Mouse (Mus musculus) ovary, postnatal 36 days (tissue): ENCODE measurements around the gene Slc25a21.

Experiments used
- DNase-seq: peaks from one replicate; pipeline ENCODE4 v3.0.0; 2022; ENCODE audit warnings: low spot score, mixed read lengths

Slc25a21 gene

DNA sequence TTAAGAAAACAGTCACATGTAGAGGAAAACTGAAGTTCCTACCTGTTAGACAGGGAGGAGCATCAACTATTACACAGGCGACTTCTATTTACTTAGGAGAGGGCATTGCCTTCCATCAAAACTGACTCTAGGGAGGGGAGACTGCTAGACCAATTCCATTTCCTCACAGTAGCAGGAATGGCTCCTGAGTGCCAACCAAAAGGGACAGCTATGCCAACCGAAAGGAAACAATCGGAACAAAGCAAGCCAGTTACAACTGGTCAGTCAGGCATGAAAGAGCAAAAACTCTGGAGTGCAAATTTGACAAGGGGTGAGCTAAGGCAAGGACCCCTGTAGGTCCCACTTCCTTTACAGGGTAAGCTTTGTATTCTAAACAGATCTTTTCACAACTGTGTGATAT, 319.5 kb downstream of the Slc25a21 start:
- no peak for DNase-seq

DNA sequence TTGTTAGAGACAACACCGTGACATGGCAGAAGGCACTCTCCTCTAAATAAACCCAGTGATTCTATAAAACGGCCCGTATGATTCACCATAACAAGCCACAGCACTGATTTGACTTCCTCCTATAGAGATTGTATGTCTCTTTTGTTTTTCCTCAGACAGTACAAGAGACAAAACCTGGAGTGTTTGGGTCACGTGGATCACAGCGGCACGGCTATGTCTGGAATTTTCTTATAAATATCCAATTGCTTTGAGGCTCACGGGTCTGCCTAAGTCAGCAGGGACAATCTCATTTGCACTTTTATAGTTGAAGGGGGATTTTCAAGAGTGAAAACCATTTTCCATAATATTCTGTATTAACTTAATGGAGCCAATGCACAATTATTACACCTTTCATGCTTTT, 320.7 kb downstream of the Slc25a21 start:
- DNase-seq: no peak

DNA sequence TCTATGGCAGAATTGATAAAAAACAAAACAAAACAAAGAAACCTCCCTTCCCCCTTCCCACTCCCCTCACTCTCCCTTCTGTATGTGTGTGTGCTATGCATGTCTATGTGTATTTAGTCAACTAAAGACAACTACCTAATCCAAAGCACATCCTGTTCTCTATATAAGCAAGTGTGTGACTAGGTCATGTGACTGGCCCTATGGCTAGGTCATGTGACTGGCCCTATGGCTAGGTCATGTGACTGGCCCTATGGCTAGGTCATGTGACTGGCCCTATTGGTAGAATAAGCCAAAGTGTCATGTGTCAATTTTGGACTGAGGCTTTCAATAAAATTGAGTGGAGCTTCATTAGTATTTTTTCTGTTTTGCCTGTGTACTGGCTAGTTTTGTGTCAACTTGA, 324.1 kb downstream of the Slc25a21 start:
- DNase-seq: no peak

DNA sequence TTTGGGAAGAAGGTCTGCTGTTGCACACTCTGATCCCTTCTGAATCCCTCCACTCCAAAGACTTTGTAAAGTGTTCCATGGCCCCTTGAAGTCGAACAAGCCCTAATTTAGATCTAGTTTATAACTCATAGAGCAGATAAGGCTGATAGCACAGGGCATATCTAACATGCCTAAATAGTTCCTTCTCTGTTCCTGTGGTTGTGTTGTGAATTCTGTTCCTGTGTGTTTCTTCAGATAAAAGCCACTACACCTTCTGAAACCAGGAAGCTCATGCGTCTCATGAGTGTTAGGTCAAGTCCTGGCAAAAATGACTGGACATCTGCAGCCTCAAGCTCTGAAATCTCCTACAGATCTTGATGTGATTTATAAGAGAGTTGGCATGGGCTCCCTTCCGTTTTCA, 326.7 kb downstream of the Slc25a21 start:
- DNase-seq: no peak

DNA sequence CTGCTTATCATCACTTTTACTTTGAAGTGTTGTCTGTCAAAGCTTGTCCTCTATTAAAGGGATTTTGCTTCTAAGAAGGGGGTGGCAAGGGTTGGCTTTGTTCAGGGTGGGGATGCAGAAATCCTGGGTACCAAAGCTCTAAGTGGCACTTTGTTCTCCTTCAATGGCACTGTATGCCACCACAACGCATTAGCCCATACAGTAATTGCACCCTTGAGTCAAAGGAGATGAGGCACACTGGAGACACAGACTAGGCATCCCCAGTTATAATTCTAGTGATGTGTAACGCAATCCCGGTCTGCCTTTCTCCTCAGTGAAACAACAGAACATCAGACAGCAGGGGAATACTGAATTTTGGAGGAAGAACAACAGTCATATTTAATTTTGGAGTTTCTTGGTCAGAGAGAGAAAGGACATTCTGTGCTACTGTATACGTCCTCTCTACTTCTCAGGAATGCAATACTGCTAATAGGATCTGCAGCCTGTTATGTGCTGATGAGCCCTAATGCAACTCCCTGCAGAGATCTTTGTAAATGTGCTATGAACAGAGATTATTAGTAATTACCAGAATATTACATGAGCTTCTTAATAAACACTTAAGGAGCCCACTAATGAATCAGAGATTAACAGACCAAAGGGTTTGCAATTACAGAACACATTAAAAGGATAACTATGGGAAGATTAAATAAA, 333.3 kb downstream of the Slc25a21 start:
- DNase-seq: no peak

DNA sequence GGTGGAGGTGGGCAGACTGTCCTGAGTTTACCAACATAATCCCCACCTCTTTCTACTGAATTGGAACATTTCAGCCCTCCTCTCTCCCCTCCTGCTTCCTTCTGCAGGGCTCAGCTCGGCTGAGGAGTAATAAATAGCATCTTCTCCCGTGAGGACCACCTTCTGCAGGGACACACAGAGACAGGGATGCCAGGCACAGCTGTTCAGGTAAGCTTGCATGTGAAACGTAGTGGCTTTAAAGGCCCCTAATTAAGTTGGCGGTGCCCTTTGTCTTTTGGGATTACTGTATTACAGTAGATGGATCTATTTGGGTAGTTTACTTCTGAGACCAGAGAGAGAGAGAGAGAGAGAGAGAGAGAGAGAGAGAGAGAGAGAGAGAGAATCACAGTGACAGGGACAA, 344.6 kb downstream of the Slc25a21 start:
- DNase-seq: no peak

DNA sequence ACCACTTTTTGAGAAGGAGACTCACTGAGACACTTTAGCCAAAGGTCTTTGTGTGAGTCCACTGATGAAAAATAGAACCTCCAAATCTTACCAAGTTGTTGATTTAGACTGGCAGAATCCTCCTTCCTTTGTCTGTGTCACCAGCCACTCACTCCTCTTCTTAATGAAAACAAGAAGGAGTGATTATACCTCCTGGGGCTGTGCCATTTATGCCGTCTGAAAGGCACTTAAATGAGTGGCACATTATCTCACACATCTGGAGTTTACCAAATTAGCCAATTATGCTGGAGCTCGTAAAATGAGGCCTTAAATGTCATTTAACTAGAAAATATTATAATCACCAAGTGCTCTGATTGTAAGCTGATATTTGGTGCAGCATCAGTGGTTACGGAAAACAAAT, 345.8 kb downstream of the Slc25a21 start:
- no peak for DNase-seq

DNA sequence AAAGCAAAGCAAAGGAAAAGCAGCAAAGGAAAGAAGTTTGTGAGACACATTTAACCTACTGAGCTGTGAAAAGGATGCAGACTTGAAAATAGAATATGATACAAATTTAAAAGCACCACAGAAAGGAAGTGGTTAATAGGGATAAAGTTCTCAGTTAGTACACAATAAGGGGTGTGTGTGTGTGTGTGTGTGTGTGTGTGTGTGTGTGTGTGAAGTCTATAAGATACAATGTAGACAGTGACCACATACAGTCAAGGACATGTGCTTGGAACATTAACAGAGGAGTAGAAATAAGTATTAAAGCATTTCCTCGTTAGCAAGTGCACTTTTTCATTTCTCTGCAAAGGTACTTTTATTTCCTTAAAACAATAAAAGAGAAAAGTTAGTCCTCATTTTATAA, 367.3 kb downstream of the Slc25a21 start:
- no peak for DNase-seq

DNA sequence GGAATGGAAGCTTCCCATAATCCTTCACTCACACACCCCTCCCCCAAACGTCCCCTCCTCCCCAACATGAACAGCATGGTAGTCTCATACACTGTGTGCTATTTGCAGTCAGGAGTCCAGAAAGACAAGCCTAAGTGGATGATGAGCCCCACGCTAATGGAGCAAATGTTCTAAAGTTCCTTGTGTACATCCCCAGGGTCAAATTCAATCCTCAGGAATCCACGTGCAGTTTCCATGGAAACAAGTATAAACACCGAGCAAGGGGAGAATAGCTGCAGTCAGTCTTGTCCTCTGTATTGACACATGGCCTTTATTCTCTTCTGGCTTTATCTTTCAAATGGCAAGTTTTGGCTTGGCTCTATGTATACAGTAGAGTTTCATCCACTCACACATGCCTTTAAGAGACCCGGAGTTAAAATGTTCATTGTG, 367.8 kb downstream of the Slc25a21 start:
- DNase-seq: no peak

DNA sequence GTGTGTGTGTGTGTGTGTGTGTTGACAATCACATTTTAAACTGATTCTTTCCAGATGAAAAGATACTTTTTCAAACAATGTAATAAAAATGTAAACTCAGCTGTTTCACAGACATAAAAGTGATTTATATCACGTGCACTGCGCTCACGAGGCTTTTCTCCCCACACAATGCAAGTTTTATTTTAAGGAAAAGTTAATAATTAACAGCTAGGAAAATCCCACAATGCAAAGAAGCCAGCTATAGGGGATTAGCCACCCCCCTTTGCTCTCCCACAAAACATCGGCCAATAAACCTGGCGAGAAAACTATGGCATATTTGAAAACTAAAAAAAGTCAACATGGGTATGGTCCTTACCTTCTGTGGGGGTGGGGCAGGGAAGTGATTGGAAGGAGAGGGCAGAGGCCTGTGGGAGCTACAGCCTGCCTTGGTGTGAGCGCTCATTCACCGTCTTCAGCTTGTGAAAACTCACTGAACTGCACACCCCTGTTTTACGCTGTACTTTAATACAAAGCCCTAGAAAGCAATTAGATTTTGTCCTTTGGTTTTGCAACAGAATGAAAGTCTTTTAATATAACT, 369.4 kb downstream of the Slc25a21 start:
- DNase-seq: no peak

DNA sequence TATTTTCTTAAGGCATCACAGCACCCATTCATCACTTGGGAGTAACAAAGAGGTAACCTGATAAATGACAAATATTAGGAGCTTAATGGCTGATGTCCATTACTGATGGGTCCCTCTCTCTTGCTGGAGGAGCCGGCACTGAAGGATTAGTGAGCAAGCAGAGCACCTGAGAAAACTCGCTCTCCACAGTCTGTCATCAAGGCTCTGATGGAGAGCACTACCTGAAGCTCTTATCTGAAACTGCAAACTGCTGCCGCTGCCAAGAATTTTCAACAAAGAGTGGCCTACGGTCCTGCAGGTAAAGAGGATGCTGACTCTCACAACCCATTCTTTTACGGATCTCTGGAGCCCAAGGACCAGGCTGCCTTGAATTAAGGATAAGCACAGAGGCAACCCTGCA, 372.6 kb downstream of the Slc25a21 start:
- DNase-seq: no peak

DNA sequence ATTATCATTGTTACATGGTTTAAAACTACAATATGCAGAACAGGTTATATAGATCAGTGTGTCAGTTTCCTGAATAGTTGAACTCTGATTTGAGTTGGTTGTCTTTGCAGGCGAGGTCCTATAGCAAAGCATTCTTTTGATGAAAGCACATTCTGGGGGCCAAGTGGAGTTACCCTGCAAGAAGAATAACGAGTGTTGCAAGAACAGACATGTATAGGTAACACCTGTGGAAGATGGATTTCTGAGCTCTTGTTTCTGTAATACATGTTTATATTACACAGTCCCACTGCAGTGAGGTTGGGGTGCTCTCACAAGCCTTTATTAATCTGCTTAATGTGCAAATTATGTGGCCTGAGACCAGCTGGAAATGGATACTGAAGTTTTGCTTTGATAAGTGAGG, 375.1 kb downstream of the Slc25a21 start:
- no peak for DNase-seq

DNA sequence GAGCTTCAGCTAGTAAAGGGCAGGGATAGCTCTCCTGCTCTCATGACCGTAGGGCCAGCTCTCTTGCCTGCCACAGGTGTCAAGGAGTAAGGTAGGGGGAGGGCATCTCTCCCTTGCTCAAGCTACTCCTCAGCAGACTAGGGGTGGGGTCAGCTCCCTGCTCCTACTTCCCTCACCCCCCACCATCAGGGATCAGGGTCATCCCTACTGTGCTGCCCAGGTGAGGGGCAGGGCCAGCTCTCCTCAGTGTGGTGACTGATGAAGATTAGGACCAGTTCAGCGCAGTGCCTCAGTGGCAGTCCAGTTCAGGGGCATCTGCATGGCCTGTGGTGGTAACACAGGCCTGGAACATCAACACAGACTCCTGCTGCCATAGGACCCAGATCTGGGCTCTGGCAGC, 376.7 kb downstream of the Slc25a21 start:
- no peak for DNase-seq

DNA sequence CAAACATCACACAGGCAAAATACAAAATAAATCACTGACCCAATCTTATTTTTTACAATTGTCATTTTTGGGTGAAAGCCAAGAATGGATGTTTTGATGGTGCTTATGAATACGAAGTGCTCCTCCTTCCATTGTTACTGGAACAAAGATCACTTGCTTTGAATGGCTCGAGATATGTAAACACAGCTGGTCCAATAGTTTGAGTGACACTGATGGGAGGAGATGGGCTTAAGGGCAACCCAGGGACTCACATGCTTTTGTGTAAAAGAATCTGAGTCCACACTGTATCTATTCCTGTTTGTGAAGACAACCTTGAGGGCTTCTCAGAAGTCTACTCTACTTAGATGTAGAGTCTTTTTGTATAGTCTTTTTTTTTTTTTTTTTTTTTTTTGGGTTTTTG, 389.8 kb downstream of the Slc25a21 start:
- no peak for DNase-seq

DNA sequence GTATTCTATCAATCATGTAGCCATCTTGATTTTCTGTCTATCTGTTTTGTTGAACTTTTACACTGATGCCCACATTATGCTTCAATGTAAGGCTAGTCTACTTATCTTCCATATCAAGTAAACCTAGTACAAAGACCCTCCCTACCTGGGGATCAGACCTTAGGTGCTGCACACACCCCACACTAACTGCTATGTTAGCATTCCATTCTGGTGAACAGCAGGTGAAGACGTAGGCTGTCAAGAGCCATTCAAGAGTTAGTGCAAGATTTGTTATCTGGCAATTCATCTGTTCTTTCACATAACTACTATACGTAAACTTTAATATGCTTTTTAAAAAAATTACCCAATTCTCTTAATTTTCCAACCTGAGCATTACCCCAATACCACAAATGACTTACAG, 390.2 kb downstream of the Slc25a21 start:
- no peak for DNase-seq

DNA sequence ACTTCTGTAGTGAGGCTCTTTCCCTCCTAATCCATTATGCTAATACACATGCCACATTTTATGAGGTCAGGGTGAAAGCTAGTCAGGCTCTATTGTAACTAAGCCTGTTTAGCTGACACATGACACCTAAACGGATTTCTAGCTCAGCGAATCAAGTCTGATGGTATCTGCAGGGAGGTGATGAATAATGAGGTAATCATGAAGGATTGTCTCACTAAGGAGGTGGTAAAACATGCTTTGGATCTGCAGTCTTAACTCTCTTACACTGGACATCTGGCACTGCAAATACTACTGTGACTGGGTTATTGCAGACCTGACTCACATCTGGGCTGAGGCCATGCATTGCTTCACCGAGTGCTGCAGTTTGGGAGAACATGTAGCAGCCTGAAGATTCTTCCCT, 392.8 kb downstream of the Slc25a21 start:
- DNase-seq: no peak

DNA sequence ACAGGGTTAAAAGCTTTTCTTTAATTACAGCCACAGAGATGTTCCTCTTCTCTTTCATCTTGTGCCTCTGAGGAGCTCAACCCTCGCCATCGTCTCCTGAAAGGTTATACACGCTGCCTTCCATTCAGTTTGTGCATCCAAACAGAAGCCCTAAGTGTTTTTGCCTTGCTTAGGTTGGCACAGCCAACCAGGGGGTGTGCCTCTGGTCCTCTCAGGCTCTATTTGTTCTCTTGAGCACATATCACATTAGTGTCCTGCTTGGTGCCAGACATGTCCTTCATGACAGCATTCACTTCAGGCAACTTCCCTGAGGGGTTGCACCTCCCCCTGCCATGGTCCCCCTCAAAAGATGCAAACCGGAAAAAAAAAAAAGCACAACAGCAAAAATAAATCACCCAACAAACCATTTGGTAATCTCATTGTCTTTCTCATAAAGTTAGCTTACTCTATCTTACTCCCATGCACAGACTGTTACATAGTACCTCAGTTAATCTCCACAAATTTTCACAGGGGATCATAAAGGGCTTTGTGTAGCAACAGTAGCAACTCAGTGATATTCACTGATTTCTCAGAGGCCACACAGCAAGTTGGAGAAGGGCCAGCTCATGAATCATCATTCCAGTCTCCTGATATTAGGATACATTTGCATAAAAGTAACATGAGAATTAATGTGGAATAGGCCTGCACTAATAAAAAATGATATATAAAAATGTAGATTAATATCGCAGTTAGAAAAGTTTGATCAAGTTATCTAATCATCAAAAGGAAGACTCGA, 398.4 kb downstream of the Slc25a21 start:
- no peak for DNase-seq

DNA sequence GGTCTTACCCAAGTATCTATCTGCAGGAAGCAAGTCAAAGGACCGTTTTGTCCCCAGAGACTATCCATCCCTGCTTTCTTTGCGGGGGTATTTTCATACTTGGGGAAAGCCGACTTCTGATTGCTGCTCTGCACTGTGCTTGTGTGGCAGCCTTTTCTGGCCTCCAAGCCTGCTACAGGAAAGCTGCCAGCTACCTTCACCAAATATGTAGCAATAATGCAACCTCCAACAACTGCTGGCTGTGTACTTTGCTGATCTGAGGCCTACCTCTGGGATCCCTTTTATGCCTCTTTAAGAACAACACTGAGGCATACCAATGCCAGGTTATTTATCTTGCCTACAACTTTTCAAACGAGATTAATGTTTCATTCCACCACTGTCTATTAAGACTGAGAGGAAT, 408.0 kb downstream of the Slc25a21 start:
- DNase-seq: no peak

DNA sequence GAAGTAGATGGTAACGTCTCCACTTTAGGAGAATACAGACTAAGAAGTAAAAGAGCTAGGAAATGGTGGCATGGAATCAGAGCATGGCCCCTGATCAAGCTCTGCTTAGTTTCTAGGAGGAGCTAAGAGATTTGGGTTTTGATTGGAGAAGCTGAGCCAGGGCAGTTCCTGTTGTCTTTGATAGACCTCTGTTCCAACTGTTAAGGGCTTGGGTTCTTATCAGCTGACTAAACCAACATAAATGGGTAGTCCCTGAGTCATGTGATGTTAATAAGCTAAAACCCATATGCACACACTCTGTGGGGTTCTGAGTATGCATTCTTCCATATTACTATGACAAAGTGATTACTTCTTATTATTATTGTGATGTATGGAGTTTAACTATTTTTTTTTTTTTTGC, 412.0 kb downstream of the Slc25a21 start:
- no peak for DNase-seq

DNA sequence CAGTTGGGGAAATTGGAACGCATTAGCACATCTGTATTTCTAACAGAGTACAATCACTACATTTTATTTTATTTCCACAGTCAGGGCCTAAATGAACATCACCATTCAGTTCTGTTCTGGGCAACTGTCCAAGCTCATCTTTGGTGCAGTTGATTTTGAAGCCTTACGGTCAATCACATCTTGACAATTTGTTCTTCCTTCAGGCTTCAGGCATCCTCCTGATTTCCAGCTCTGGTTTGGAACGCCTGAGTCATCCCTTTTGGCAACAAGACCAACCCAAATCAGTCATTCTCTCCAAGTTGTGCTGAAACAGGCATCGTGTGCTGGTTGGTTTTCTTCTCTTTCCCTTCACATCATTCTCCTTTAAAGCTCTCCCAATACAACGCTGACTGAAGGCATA, 416.1 kb downstream of the Slc25a21 start:
- no peak for DNase-seq

DNA sequence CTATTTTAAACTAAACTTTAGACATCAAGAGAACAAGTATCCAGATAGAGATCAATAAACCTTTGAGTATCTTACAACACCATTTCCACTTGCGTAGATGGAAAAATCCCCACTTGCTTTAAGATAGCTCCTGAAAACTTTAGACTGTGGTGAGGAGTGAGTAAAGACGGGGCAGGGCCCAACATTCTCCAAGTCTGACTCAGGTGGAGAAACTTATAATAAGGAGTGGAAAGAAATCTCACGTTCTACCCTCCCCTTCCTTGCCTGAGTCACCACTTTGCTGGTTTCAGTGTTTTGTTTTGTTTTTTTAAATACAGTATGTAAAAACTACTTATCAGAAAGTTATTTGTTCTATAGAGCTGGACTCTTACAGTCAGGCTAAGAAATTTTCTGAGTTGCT, 417.7 kb downstream of the Slc25a21 start:
- DNase-seq: no peak

DNA sequence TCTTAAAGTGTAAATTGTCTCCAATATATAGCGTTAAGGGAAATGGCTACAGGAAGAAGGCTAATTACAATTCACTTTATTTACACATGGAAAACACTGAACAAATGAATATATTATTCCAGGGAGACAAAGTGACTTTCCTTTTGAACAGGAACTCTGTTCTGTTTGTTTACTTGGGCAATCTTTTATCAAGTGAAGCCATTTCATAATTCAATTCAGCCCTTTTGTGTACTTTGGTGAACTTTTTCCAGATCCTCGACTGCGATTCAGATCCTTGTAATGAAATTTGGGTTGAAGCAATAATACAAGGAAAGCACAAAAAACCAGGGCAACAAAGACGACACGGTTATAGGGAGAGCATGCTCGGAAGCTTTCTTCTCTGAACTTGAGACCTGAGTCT, 423.3 kb downstream of the Slc25a21 start:
- DNase-seq: no peak

DNA sequence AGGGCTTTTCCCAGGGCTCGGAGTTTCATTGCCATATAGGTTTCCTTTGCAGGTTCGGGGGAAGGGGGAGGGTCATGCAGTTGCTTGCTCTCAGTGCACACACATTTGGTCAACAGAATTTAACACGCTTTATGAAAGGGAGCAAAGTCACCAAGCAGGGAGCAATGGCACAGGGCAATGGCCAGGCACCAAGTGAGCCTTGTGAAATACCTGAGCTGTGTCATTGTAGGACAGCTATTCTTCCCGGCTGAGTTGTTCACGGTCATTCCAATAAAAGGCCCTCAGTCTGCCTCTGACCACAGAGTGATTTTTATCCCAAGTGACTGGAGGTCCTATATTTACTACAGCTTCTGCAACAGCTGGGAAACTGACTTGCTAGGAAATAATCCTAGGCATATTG, 427.9 kb downstream of the Slc25a21 start:
- no peak for DNase-seq

DNA sequence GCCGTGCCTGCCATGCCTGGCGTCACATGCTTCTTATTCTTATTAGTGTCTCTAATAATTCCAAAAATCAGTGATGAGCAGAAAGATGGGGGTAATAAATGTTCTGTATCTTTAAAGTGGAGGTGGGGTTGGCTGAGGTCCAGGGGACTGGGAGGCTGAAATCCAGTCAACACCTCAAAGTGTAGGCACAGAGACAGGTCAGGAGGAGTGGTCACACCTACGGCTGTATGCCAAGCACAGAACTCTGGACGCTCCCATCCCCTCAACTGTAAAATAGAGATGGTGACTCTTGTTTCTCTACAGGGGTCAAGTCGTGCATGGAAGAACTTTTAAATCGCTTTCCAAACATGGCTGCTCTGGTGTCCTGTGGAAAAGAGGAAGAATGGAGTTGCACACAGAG, 429.8 kb downstream of the Slc25a21 start:
- no peak for DNase-seq
